Mouse (Mus musculus): ENCODE results near the gene Gm20696. TPM values are rescaled to one million over a fixed set of nuclear protein-coding genes. Genes with fewer than 3 reads are reported as not detected.

Gm20696 gene
- polyA plus RNA-seq, 1 experiment from 2014 or later = 6.3 TPM

DNA sequence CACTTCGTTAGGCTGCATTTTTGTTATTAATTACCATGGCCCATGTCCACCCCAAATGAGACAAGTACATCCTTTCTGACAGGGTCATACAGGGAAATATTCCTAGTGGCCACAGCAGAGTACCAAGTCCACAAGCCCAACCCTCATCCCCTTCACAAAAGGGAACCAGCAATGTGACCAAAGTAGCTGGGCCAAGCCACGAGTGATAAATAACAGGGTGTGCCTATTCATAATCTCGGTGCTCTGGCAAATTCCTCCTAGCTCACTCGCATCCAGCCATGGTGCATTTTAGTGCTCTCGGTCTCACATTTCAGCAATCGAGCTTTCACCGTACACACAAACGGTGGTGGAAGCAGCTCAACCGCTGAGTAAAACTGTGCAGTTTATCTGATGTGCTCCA lies 263.7 kb downstream of the Gm20696 start:
- no peak overlapping the region for H3K4me2 ChIP-seq (ENCODE audit: low read length)
- H3K4me1 ChIP-seq (replicated peaks; ENCODE audit: control insufficient read depth, insufficient read depth, low read length) = peaks cover 5% of the 10 kb centered on the region; the same call in 1 of the 2 replicates
- H3K9me3 ChIP-seq (ENCODE audit: control insufficient read depth, low read length) = no peaks in the 10 kb centered on the region
- H3K36me3 ChIP-seq (ENCODE audit: control insufficient read depth, insufficient read depth) = no peaks in the 10 kb centered on the region
- H3K27ac ChIP-seq (ENCODE audit: low read length) = no peak overlapping the region
- H3K4me3 ChIP-seq (replicated peaks; ENCODE audit: low read length) = no peak overlapping the region
- no peak for ATAC-seq
- no peak overlapping the region for H3K9ac ChIP-seq (replicated peaks; ENCODE audit: low read depth, low read length)
- 74% methylated on average over 9 of the region's 9 CpGs for WGBS
- H3K27me3 ChIP-seq (replicated peaks; ENCODE audit: control insufficient read depth, insufficient read depth, low read length) = no peaks in the 10 kb centered on the region

GRCm38 (mm10) chr6:99402370-99402769 lies 264.2 kb downstream of the Gm20696 start:
- WGBS = 74% methylated on average over 3 of the region's 3 CpGs
- no peaks in the 10 kb centered on the region for H3K27me3 ChIP-seq (replicated peaks; ENCODE audit: control insufficient read depth, insufficient read depth, low read length)
- no peak overlapping the region for H3K27ac ChIP-seq (ENCODE audit: low read length)
- H3K9ac ChIP-seq (replicated peaks; ENCODE audit: low read depth, low read length) = no peak overlapping the region
- no peak overlapping the region for H3K4me2 ChIP-seq (ENCODE audit: low read length)
- peaks cover 5% of the 10 kb centered on the region; the same call in 1 of the 2 replicates for H3K4me1 ChIP-seq (replicated peaks; ENCODE audit: control insufficient read depth, insufficient read depth, low read length)
- no peaks in the 10 kb centered on the region for H3K36me3 ChIP-seq (ENCODE audit: control insufficient read depth, insufficient read depth)
- no peak for ATAC-seq
- H3K9me3 ChIP-seq (ENCODE audit: control insufficient read depth, low read length) = no peaks in the 10 kb centered on the region
- H3K4me3 ChIP-seq (replicated peaks; ENCODE audit: low read length) = no peak overlapping the region

GRCm38 (mm10) chr6:99401801-99402200 lies 264.8 kb downstream of the Gm20696 start:
- no peak overlapping the region for H3K9ac ChIP-seq (replicated peaks; ENCODE audit: low read depth, low read length)
- 85% methylated on average over 6 of the region's 6 CpGs for WGBS
- no peaks in the 10 kb centered on the region for H3K36me3 ChIP-seq (ENCODE audit: control insufficient read depth, insufficient read depth)
- no peak overlapping the region for H3K4me2 ChIP-seq (ENCODE audit: low read length)
- H3K27me3 ChIP-seq (replicated peaks; ENCODE audit: control insufficient read depth, insufficient read depth, low read length) = no peaks in the 10 kb centered on the region
- H3K4me1 ChIP-seq (replicated peaks; ENCODE audit: control insufficient read depth, insufficient read depth, low read length) = peaks cover 5% of the 10 kb centered on the region; the same call in 1 of the 2 replicates
- no peaks in the 10 kb centered on the region for H3K9me3 ChIP-seq (ENCODE audit: control insufficient read depth, low read length)
- H3K4me3 ChIP-seq (replicated peaks; ENCODE audit: low read length) = no peak overlapping the region
- H3K27ac ChIP-seq (ENCODE audit: low read length) = no peak overlapping the region
- ATAC-seq = no peak

- H3K9ac ChIP-seq (replicated peaks; ENCODE audit: low read depth, low read length) = no peak overlapping the region
- H3K4me3 ChIP-seq (replicated peaks; ENCODE audit: low read length) = no peak overlapping the region
- no peaks in the 10 kb centered on the region for H3K9me3 ChIP-seq (ENCODE audit: control insufficient read depth, low read length)
- H3K36me3 ChIP-seq (ENCODE audit: control insufficient read depth, insufficient read depth) = no peaks in the 10 kb centered on the region
- no peak for ATAC-seq
- H3K4me1 ChIP-seq (replicated peaks; ENCODE audit: control insufficient read depth, insufficient read depth, low read length) = peaks cover 5% of the 10 kb centered on the region; the same call in 1 of the 2 replicates
- no peak overlapping the region for H3K27ac ChIP-seq (ENCODE audit: low read length)
- H3K27me3 ChIP-seq (replicated peaks; ENCODE audit: control insufficient read depth, insufficient read depth, low read length) = no peaks in the 10 kb centered on the region
- no peak overlapping the region for H3K4me2 ChIP-seq (ENCODE audit: low read length)
- 26% methylated on average over 2 of the region's 2 CpGs for WGBS
These were observed 265.4 kb downstream of the Gm20696 start for GRCm38 (mm10) chr6:99401211-99401610.

GRCm38 (mm10) chr6:99395745-99396144 lies 270.9 kb downstream of the Gm20696 start:
- H3K4me2 ChIP-seq (ENCODE audit: low read length) = no peak overlapping the region
- H3K27ac ChIP-seq (ENCODE audit: low read length) = no peak overlapping the region
- H3K9me3 ChIP-seq (ENCODE audit: control insufficient read depth, low read length) = no peaks in the 10 kb centered on the region
- no peak overlapping the region for H3K4me3 ChIP-seq (replicated peaks; ENCODE audit: low read length)
- no peaks in the 10 kb centered on the region for H3K36me3 ChIP-seq (ENCODE audit: control insufficient read depth, insufficient read depth)
- no peaks in the 10 kb centered on the region for H3K4me1 ChIP-seq (replicated peaks; ENCODE audit: control insufficient read depth, insufficient read depth, low read length)
- 44% methylated on average over 12 of the region's 12 CpGs for WGBS
- H3K9ac ChIP-seq (replicated peaks; ENCODE audit: low read depth, low read length) = no peak overlapping the region
- no peaks in the 10 kb centered on the region for H3K27me3 ChIP-seq (replicated peaks; ENCODE audit: control insufficient read depth, insufficient read depth, low read length)
- ATAC-seq = no peak

DNA sequence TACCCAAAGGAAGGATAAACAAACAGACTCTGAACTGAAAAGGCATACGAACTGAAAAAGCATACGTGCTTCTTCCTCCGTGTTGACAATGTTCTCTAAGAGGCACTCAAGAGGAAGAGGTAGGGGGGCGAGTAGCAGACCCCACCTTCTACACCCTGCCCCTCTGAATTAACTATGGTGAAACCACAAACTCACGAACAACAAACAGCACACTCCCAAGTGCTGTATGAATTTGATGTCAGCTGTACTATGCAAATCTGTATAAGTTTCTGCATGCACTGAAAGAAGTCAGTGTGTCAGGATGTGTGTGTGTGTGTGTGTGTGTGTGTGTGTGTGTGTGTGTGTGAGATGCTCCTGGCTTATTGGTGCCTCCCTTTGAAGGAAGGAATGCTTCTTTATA lies 271.8 kb downstream of the Gm20696 start:
- 66% methylated on average over 5 of the region's 5 CpGs for WGBS
- Histone ChIP-seq H3K4me2 (ENCODE audit: low read length) (no peak overlapping the region), H3K27ac (ENCODE audit: low read length) (no peak overlapping the region), H3K9ac (replicated peaks; ENCODE audit: low read depth, low read length) (no peak overlapping the region), H3K9me3 (ENCODE audit: control insufficient read depth, low read length) (no peaks in the 10 kb centered on the region), H3K4me1 (replicated peaks; ENCODE audit: control insufficient read depth, insufficient read depth, low read length) (no peaks in the 10 kb centered on the region), H3K27me3 (replicated peaks; ENCODE audit: control insufficient read depth, insufficient read depth, low read length) (no peaks in the 10 kb centered on the region), H3K36me3 (ENCODE audit: control insufficient read depth, insufficient read depth) (no peaks in the 10 kb centered on the region), H3K4me3 (replicated peaks; ENCODE audit: low read length) (no peak overlapping the region)
- ATAC-seq = no peak

- ATAC-seq = no peak
- Histone ChIP-seq H3K27me3 (replicated peaks; ENCODE audit: control insufficient read depth, insufficient read depth, low read length) (no peaks in the 10 kb centered on the region), H3K9me3 (ENCODE audit: control insufficient read depth, low read length) (no peaks in the 10 kb centered on the region), H3K36me3 (ENCODE audit: control insufficient read depth, insufficient read depth) (no peaks in the 10 kb centered on the region), H3K27ac (ENCODE audit: low read length) (no peak overlapping the region), H3K4me1 (replicated peaks; ENCODE audit: control insufficient read depth, insufficient read depth, low read length) (no peaks in the 10 kb centered on the region; the same call in 1 of the 2 replicates), H3K4me2 (ENCODE audit: low read length) (no peak overlapping the region), H3K9ac (replicated peaks; ENCODE audit: low read depth, low read length) (no peak overlapping the region), H3K4me3 (replicated peaks; ENCODE audit: low read length) (no peak overlapping the region)
- WGBS = 90% methylated on average over 6 of the region's 6 CpGs
These were observed 274.1 kb downstream of the Gm20696 start for GRCm38 (mm10) chr6:99392484-99392883.

DNA sequence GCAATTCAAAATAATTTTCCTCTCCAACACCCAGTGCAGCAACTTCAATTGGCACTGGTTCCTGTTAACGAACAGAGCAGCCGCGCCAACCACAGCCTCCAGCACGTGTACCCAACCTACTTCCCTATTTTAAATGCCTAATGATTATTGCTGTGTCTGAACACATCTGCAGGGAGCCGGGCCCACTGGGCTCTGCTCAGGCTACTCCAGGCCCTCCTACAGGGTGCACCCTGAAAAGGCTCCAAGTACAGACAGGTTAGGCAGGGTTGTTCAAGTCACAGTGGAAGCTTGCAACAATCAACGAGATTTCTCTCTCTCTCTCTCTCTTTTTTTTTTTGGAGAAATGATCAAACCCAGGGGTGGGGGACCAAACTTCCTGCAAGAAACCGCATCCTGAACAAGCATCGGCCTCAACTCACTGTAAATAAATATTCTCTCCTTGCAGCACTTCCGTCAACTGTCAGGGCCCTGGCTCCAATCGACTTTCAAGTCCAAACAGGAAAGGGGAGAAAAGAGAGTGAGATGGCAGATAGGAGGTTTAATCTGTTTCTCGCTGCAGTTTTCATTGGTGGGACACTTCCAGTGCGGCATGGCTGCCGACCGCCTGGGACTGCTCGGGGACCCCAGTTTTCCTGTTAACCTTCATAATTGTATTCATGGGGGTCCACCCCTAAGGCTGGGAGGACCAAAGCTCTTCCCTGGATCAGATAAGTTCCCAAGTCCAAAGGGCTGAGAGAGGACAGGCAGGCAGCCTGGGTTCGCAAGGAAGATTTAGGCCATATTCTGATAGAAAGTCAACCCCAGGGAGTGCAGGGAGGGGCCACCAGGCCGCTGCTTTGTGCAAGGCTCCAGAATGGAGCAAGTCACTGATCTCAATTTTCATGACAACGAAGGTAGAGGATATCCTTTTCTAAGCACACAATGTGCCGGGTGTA lies 277.6 kb downstream of the Gm20696 start:
- no peaks in the 10 kb centered on the region for H3K9me3 ChIP-seq (ENCODE audit: control insufficient read depth, low read length)
- no peaks in the 10 kb centered on the region; the same call in 1 of the 2 replicates for H3K4me1 ChIP-seq (replicated peaks; ENCODE audit: control insufficient read depth, insufficient read depth, low read length)
- 69% methylated on average over 19 of the region's 19 CpGs for WGBS
- H3K4me3 ChIP-seq (replicated peaks; ENCODE audit: low read length) = no peak overlapping the region
- H3K9ac ChIP-seq (replicated peaks; ENCODE audit: low read depth, low read length) = no peak overlapping the region
- no peaks in the 10 kb centered on the region for H3K36me3 ChIP-seq (ENCODE audit: control insufficient read depth, insufficient read depth)
- H3K27me3 ChIP-seq (replicated peaks; ENCODE audit: control insufficient read depth, insufficient read depth, low read length) = no peaks in the 10 kb centered on the region
- no peak for ATAC-seq
- H3K27ac ChIP-seq (ENCODE audit: low read length) = no peak overlapping the region
- H3K4me2 ChIP-seq (ENCODE audit: low read length) = no peak overlapping the region

DNA sequence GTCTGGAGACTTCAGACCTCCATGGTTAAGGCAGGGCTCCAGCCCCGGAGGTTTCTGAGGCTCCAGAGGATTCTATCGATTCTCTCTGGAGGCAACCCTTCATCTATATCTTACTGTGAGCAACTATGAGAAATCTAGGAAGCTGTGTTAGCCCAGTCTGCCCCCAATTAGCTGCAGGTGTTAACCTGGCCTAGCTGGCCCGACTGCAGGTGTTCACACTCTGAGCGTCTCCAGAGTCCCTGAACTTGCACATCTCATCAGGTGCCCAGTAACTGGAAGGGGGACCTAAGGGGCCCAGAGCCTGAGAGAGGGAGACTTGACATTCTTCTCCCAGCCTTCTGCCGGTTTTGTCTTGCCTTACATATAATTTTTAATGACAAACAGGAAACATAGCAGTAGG lies 278.6 kb downstream of the Gm20696 start:
- H3K36me3 ChIP-seq (ENCODE audit: control insufficient read depth, insufficient read depth) = no peaks in the 10 kb centered on the region
- no peak overlapping the region for H3K27ac ChIP-seq (ENCODE audit: low read length)
- H3K9ac ChIP-seq (replicated peaks; ENCODE audit: low read depth, low read length) = no peak overlapping the region
- H3K27me3 ChIP-seq (replicated peaks; ENCODE audit: control insufficient read depth, insufficient read depth, low read length) = no peaks in the 10 kb centered on the region
- no peak overlapping the region for H3K4me2 ChIP-seq (ENCODE audit: low read length)
- no peaks in the 10 kb centered on the region; the same call in 1 of the 2 replicates for H3K4me1 ChIP-seq (replicated peaks; ENCODE audit: control insufficient read depth, insufficient read depth, low read length)
- no peaks in the 10 kb centered on the region for H3K9me3 ChIP-seq (ENCODE audit: control insufficient read depth, low read length)
- 92% methylated on average over 5 of the region's 5 CpGs for WGBS
- no peak overlapping the region for H3K4me3 ChIP-seq (replicated peaks; ENCODE audit: low read length)
- ATAC-seq = no peak
